Mouse (Mus musculus) kidney, adult 2 months (tissue): Measurements from ENCODE around the gene Prpf8.

Experiments
- CTCF ChIP-seq: fragments of 200-500 bp; conservative IDR thresholded peaks from 2 replicates; pipeline ENCODE4 v1.5.1; 2011; ENCODE audit warnings: low read depth, mild to moderate bottlenecking, control low read depth, low read length, moderate library complexity, mixed read lengths; ENCODE audit not compliant: insufficient read depth, insufficient read length
- POLR2A ChIP-seq: fragments of 200-500 bp; IDR thresholded peaks from one replicate; pipeline ENCODE4 v1.6.1; 2011; ENCODE audit warnings: low read depth, low read length, control low read depth

DNA sequence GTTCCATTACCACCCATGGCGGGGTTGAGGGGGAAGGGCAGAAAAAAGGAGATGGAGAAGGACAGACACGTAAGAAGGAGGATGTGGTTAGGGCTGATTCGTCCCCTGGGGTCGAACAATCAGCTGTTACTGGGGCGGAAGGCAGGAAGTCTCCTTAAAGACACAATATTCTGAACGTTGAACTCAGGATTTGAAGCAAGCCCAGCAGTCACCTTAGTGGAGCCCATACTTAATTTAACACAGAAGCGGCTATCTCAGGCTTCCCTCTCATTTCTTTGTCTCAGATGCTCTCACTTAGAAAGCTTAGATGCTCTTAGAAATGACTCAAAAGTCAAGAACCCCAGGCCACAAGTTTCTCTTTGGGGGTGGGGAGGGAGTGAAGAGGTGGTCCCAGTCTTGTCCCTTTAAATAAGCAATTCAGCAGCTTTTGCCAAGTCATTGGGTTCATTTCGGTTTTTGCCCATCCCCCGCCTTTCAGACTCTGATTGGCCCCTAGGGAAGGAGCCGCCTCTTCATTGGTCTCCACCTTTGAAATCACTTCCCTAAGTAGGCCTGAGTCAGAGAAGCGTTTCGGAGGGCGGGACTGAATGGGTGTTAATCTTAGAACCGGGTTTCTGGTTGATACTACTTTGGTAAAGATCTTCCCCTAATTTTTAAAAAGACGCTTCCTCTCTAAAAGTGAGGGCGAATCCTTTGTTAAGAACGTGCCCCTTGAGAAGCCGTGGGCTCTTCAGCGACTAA lies 26.3 kb upstream of the Prpf8 start:
- TF ChIP-seq POLR2A (no peak), CTCF (no peak)
